Mouse (Mus musculus) midbrain, embryonic 12.5 days (tissue): ENCODE data around the gene Gm10638. TPM values are rescaled to one million over a fixed set of nuclear protein-coding genes. Genes with fewer than 3 reads are reported as not detected.

Experiments used
- ATAC-seq: fragments of 200-750 bp; cut with Nextera tagmentation; 2 replicates; pipeline ENCODE4 v1.8.0; 2017; ENCODE audit warnings: low read depth, moderate TSS enrichment, moderate library complexity; ENCODE audit not compliant: low FRiP score
- H3K27ac ChIP-seq: fragments of 300-500 bp; sonication (generic); replicated peaks from 2 replicates; pipeline ENCODE4 v1.5.1; 2016; ENCODE audit warnings: mild to moderate bottlenecking
- H3K27me3 ChIP-seq: fragments of 300-500 bp; sonication (generic); 2 replicates; pipeline ENCODE4 v1.6.1; 2016; ENCODE audit warnings: mild to moderate bottlenecking
- H3K36me3 ChIP-seq: fragments of 300-500 bp; sonication (generic); 2 replicates; pipeline ENCODE4 v1.6.1; 2016
- H3K4me1 ChIP-seq: fragments of 300-500 bp; sonication (generic); 2 replicates; pipeline ENCODE4 v1.6.1; 2016
- H3K4me2 ChIP-seq: fragments of 300-500 bp; sonication (generic); replicated peaks from 2 replicates; pipeline ENCODE4 v1.6.1; 2016; ENCODE audit warnings: mild to moderate bottlenecking, moderate library complexity
- H3K4me3 ChIP-seq: fragments of 300-500 bp; sonication (generic); 2 replicates; pipeline ENCODE4 v1.5.1; 2016; ENCODE audit warnings: mild to moderate bottlenecking
- H3K9ac ChIP-seq: fragments of 300-500 bp; sonication (generic); replicated peaks from 2 replicates; pipeline ENCODE4 v1.6.1; 2016; ENCODE audit warnings: mild to moderate bottlenecking, moderate library complexity
- H3K9me3 ChIP-seq: fragments of 300-500 bp; sonication (generic); 2 replicates; pipeline ENCODE4 v1.6.1; 2016; ENCODE audit warnings: mild to moderate bottlenecking
- WGBS: fragments of 180-500 bp; shearing (Covaris S2); methylation state at CpG from one replicate; pipeline ENCODE4 v1.1.7; 2016; 5-methylcytosine and 5-hydroxymethylcytosine counted together
- polyA plus RNA-seq: library from polyadenylated mRNA; unstranded; fragments of >200 nt; fragmentation: Nextera tagmentation; extraction: Ambion mirVana; gene quantifications from 2 replicates; pipeline ENCODE4 v1.2.1, GENCODE M21; 2016

Gm10638 gene
- polyA plus RNA-seq, 1 experiment from 2014 or later = 9.7 TPM

GRCm38 (mm10) chr8:86765669-86766068 lies 20.2 kb downstream of the Gm10638 start:
- Histone ChIP-seq H3K9ac (no peak overlapping the region), H3K4me2 (no peak overlapping the region), H3K4me3 (no peak overlapping the region), H3K4me1 (no peaks in the 10 kb centered on the region), H3K27ac (no peak overlapping the region), H3K36me3 (no peaks in the 10 kb centered on the region), H3K27me3 (no peaks in the 10 kb centered on the region), H3K9me3 (no peaks in the 10 kb centered on the region)
- 92% methylated on average over 8 of the region's 8 CpGs for WGBS
- no peak for ATAC-seq

DNA sequence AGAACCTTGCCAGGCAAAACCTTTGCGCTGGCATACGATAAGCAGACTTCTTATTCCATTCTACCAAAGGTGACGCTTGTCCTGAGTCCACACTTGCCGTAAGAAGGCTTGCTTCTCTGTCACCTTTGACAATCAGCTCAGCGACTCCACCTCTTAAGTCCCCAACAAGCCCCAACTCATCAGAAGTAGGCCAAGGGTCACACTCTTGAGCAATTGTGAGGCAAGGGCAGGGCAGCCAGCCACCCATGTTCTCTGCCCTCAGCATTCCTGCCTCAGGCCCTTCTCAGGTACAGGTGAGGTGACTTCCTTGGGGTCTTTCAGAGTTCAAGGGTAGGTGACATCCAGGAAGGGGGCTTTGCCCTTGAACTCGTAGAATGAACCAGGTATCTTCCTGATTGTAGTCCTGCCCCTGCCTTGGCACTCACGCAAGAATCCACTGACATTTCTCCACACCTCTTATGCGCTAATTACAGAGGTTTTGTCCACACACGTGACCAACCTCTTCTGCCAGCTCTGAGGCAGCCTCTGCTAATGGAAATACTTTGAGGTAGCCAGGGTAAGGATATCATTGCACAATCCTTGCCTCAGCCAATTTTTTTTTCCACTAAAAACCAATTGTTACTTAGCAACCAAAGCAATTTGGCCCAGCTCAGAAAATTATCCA lies 21.2 kb downstream of the Gm10638 start:
- Histone ChIP-seq H3K4me2 (no peak overlapping the region), H3K9me3 (no peaks in the 10 kb centered on the region)
- WGBS = 86% methylated on average over 9 of the region's 9 CpGs

DNA sequence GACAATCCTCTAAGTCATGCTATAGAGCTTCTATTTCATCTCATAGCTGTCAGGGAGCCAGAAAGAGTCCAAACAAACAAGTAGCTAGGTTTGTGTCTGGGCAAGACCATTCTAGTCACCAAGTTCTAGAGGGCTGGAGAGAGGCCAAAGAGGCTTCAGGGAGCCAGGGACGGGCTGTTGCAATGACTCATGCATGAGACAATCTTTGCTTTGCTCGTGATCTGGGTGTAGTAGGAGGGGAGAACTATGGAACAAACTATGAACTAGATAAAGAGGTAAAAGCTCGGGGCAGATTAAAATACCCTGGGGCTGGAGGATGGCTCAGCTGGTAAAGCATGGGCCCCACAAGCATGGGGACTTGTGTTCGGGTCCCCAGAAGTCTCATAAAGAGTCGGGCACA lies 23.0 kb downstream of the Gm10638 start:
- Histone ChIP-seq H3K27ac (no peak overlapping the region), H3K27me3 (no peaks in the 10 kb centered on the region), H3K36me3 (no peaks in the 10 kb centered on the region), H3K4me1 (no peaks in the 10 kb centered on the region), H3K9me3 (no peaks in the 10 kb centered on the region), H3K9ac (no peak overlapping the region), H3K4me2 (no peak overlapping the region), H3K4me3 (no peak overlapping the region)
- ATAC-seq = no peak
- 79% methylated on average over 5 of the region's 5 CpGs for WGBS

More for the DNA sequence above, 21.2 kb downstream of the Gm10638 start:
- H3K36me3 ChIP-seq = no peaks in the 10 kb centered on the region
- ATAC-seq = no peak
- no peak overlapping the region for H3K27ac ChIP-seq
- no peaks in the 10 kb centered on the region for H3K27me3 ChIP-seq
- H3K9ac ChIP-seq = no peak overlapping the region
- no peak overlapping the region for H3K4me3 ChIP-seq
- no peaks in the 10 kb centered on the region for H3K4me1 ChIP-seq

GRCm38 (mm10) chr8:86769945-86770715 lies 24.6 kb downstream of the Gm10638 start:
- Histone ChIP-seq H3K4me1 (no peaks in the 10 kb centered on the region), H3K36me3 (no peaks in the 10 kb centered on the region), H3K4me2 (no peak overlapping the region), H3K9ac (no peak overlapping the region), H3K9me3 (no peaks in the 10 kb centered on the region), H3K27ac (no peak overlapping the region), H3K4me3 (no peak overlapping the region), H3K27me3 (no peaks in the 10 kb centered on the region)
- 86% methylated on average over 1 of the region's 1 CpGs for WGBS
- no peak for ATAC-seq

DNA sequence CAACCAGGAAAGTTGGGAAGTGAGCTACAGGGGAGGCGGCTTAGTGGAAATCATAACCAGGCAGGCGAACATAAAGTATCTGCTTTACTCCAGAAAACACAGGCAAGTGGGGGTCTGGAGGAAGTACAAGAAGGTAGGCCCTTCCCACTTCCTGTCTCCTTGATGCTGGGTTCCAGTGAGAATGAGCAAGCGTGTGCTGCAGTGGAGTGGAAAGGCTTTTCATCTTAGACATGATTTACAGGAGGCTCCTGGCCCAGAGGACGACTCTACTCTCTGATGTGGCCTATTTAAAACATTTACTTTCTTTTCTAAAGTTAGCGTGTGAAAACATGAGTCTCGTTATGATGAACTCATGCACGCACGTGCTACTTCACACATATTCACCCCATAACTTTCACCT lies 33.7 kb downstream of the Gm10638 start:
- no peak for ATAC-seq
- 87% methylated on average over 8 of the region's 8 CpGs for WGBS

GRCm38 (mm10) chr8:86781094-86781493 lies 35.6 kb downstream of the Gm10638 start:
- 91% methylated on average over 8 of the region's 8 CpGs for WGBS
- no peak for ATAC-seq
- Histone ChIP-seq H3K4me3 (no peak overlapping the region), H3K9ac (no peak overlapping the region), H3K9me3 (no peaks in the 10 kb centered on the region), H3K4me2 (no peak overlapping the region), H3K27me3 (no peaks in the 10 kb centered on the region), H3K36me3 (no peaks in the 10 kb centered on the region), H3K27ac (no peak overlapping the region), H3K4me1 (no peaks in the 10 kb centered on the region)

More for the DNA sequence above, 33.7 kb downstream of the Gm10638 start:
- Histone ChIP-seq H3K9me3 (no peaks in the 10 kb centered on the region), H3K4me2 (no peak overlapping the region), H3K4me3 (no peak overlapping the region), H3K9ac (no peak overlapping the region), H3K4me1 (no peaks in the 10 kb centered on the region), H3K36me3 (no peaks in the 10 kb centered on the region), H3K27ac (no peak overlapping the region), H3K27me3 (no peaks in the 10 kb centered on the region)

DNA sequence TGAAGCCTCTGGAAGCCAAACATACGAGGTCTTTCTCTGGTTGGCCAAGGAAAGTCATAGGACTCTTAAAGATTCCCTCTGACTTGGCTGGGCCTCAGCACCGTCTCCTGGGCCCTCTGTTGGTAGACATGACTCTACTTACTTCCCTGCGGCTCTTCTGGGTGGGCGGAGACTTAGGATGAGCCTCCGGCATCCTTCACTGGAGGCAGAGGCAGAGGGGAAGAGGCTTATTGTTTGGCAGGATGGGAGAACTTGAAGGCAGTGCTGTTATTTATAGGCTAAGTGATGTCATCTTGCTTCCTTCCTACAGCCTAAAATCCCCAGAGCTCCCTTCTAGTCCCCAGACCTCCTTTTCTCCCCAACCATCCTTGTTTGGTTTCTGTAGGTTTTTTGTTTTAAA lies 41.0 kb downstream of the Gm10638 start:
- H3K9me3 ChIP-seq = no peaks in the 10 kb centered on the region
- H3K27me3 ChIP-seq = no peaks in the 10 kb centered on the region
- no peak overlapping the region for H3K27ac ChIP-seq
- WGBS = 66% methylated on average over 5 of the region's 5 CpGs
- H3K36me3 ChIP-seq = no peaks in the 10 kb centered on the region
- no peak overlapping the region for H3K9ac ChIP-seq
- ATAC-seq = no peak
- no peak overlapping the region for H3K4me3 ChIP-seq
- H3K4me1 ChIP-seq = 0 out of 2 replicates have a peak, but pooled peaks cover 2% of the 10 kb centered on the region
- no peak overlapping the region for H3K4me2 ChIP-seq

GRCm38 (mm10) chr8:86787891-86788420 lies 42.5 kb downstream of the Gm10638 start:
- H3K4me2 ChIP-seq = no peak overlapping the region
- no peak for ATAC-seq
- H3K27ac ChIP-seq = no peak overlapping the region
- H3K36me3 ChIP-seq = no peaks in the 10 kb centered on the region
- no peaks in the 10 kb centered on the region for H3K27me3 ChIP-seq
- H3K4me1 ChIP-seq = 0 out of 2 replicates have a peak, but pooled peaks cover 2% of the 10 kb centered on the region
- H3K9me3 ChIP-seq = no peaks in the 10 kb centered on the region
- no peak overlapping the region for H3K9ac ChIP-seq
- 87% methylated on average over 12 of the region's 12 CpGs for WGBS
- no peak overlapping the region for H3K4me3 ChIP-seq

DNA sequence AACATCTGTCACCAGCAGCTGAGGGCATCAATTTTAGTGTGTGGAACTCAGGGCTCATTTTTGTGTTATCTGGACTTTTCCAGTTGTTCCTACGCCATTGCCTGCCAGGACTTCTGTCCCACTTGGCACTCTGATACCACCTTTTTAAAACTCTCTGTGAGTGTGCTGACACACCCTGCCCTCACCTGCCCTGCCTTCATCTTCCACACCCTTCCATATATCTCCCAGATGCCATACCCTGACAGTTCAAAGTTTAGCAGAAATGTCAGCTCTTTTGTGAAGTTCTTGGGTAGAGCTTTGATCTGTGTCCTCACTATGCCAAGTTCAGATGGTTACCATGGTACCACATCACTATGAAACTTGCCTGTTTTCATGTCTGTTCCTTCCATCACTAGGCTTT lies 44.1 kb downstream of the Gm10638 start:
- WGBS = 76% methylated on average over 1 of the region's 1 CpGs
- no peaks in the 10 kb centered on the region for H3K27me3 ChIP-seq
- no peak overlapping the region for H3K27ac ChIP-seq
- H3K9me3 ChIP-seq = no peaks in the 10 kb centered on the region
- no peak overlapping the region for H3K4me2 ChIP-seq
- no peaks in the 10 kb centered on the region for H3K36me3 ChIP-seq
- H3K4me1 ChIP-seq = 0 out of 2 replicates have a peak, but pooled peaks cover 2% of the 10 kb centered on the region
- no peak for ATAC-seq
- H3K4me3 ChIP-seq = no peak overlapping the region
- H3K9ac ChIP-seq = no peak overlapping the region

DNA sequence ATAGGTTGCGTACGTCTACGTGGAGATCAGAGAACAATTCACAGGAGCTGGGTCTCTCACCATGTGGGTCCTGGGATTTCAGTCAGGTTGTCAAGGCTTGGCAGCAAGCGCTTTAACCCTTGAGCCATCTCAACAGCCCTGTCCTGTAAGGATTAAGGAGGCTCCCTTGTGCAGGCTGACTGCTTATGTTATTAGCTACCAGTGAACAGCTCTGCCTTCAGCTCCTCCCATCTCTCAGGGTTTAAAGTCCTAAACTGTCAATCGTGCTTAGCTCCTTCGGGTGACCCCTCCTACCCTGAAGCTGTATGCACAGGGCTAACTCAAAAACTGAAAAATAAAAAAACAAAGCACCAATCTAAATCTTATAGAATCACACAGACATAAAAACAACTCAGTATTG lies 46.0 kb downstream of the Gm10638 start:
- Histone ChIP-seq H3K27ac (no peak overlapping the region), H3K27me3 (no peaks in the 10 kb centered on the region), H3K4me2 (no peak overlapping the region), H3K36me3 (no peaks in the 10 kb centered on the region), H3K9me3 (no peaks in the 10 kb centered on the region), H3K9ac (no peak overlapping the region), H3K4me1 (0 out of 2 replicates have a peak, but pooled peaks cover 2% of the 10 kb centered on the region), H3K4me3 (no peak overlapping the region)
- WGBS = 59% methylated on average over 6 of the region's 6 CpGs
- no peak for ATAC-seq

DNA sequence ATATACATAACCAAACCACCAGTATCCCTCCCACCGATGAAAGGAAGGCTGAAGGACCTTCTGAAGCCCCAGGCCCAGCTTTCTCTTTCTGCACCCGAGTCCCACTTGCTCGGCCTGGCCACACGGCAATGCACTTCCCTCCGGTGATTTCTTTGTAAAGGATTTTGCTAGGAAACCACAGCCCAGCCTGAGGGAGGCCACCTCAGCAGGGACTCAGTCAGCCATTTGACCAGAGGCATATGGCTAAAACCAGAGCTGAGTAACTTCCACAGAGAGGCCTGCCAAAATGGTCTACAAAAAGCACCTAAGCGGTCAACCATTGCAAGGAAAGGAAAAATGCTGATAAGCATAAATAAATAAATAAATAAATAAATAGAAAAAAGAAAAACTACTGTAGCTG lies 49.2 kb downstream of the Gm10638 start:
- 48% methylated on average over 6 of the region's 6 CpGs for WGBS
- no peaks in the 10 kb centered on the region for H3K36me3 ChIP-seq
- H3K4me2 ChIP-seq = no peak overlapping the region
- no peak overlapping the region for H3K9ac ChIP-seq
- ATAC-seq = no peak
- H3K27ac ChIP-seq = no peak overlapping the region
- no peaks in the 10 kb centered on the region for H3K9me3 ChIP-seq
- H3K4me3 ChIP-seq = no peak overlapping the region
- H3K27me3 ChIP-seq = no peaks in the 10 kb centered on the region
- 0 out of 2 replicates have a peak, but pooled peaks cover 2% of the 10 kb centered on the region for H3K4me1 ChIP-seq
